In genomic region chr2:168037063-168037462, GRCm38 (mm10) we compare ENCODE assay signal across 14 mouse cellular contexts. TPM values are rescaled to one million over a fixed set of nuclear protein-coding genes. Genes with fewer than 3 reads are reported as not detected.
DNase-seq lines count a peak whose midpoint lies in the region; ATAC-seq and TF ChIP-seq lines count a peak whose summit lies in the region.
"Had no signal": no experiment of that assay in that cellular context is flagged by ENCODE, and none has a peak within 500 bp of the region (broad histone marks: within the 10 kb centered on the region; RNA-seq: fewer than 3 reads in every experiment).

No protein-coding gene starts in this region.

- TF ChIP-seq CTCF in kidney, adult 2 months (conservative IDR thresholded peaks at IDR 0.05; ENCODE audit: insufficient read depth, insufficient read length, low read depth, low read length): no peak

- H3K9me3 ChIP-seq in kidney, embryonic 14.5 days (ENCODE audit: control insufficient read depth, low read length): no peaks in the 10 kb centered on the region
- H3K9me3 ChIP-seq in embryonic facial prominence, embryonic 14.5 days (ENCODE audit: control insufficient read depth, low read length): no peaks in the 10 kb centered on the region
- H3K9me3 ChIP-seq in limb, embryonic 13.5 days: no peaks in the 10 kb centered on the region
- H3K9me3 ChIP-seq: embryonic facial prominence, embryonic 15.5 days; forebrain, embryonic 15.5 days had no signal

- no peaks in the 10 kb centered on the region for H3K27me3 ChIP-seq in kidney, adult 2 months (replicated peaks; ENCODE audit: control insufficient read depth, insufficient read depth, low read length)
- no peaks in the 10 kb centered on the region for H3K27me3 ChIP-seq in kidney, embryonic 14.5 days (ENCODE audit: control insufficient read depth, insufficient read depth, low read length)
- no peaks in the 10 kb centered on the region for H3K27me3 ChIP-seq in embryonic facial prominence, embryonic 14.5 days (replicated peaks; ENCODE audit: control insufficient read depth, insufficient read depth, low read length)
- H3K27me3 ChIP-seq in limb, embryonic 13.5 days: no peaks in the 10 kb centered on the region
- H3K27me3 ChIP-seq: embryonic facial prominence, embryonic 15.5 days; forebrain, embryonic 15.5 days had no signal

- TF ChIP-seq POLR2A in kidney, adult 2 months (IDR thresholded peaks at IDR 0.05; ENCODE audit: low read depth, low read length): no peak

- H3K4me1 ChIP-seq in kidney, adult 2 months (ENCODE audit: control insufficient read depth, insufficient read depth, low read length): peaks cover 3% of the 10 kb centered on the region
- H3K4me1 ChIP-seq in kidney, embryonic 14.5 days (ENCODE audit: control insufficient read depth, insufficient read depth, low read length): peaks cover 8% of the 10 kb centered on the region; the same call in 1 of the 2 replicates
- no peaks in the 10 kb centered on the region; the same call in 1 of the 2 replicates for H3K4me1 ChIP-seq in embryonic facial prominence, embryonic 14.5 days (ENCODE audit: control insufficient read depth, insufficient read depth, low read length)
- peaks cover 7% of the 10 kb centered on the region; the same call in 1 of the 2 replicates for H3K4me1 ChIP-seq in limb, embryonic 13.5 days
- H3K4me1 ChIP-seq: forebrain, embryonic 15.5 days had no signal

- H3K9ac ChIP-seq in kidney, embryonic 14.5 days (ENCODE audit: low read depth, low read length): no peak overlapping the region
- H3K9ac ChIP-seq in embryonic facial prominence, embryonic 14.5 days (ENCODE audit: low read depth, low read length): no peak overlapping the region
- H3K9ac ChIP-seq in limb, embryonic 13.5 days: peak overlapping the region; percentile 25; the same call in 1 of the 2 replicates
- H3K9ac ChIP-seq: embryonic facial prominence, embryonic 15.5 days; forebrain, embryonic 15.5 days had no signal

- no peak overlapping the region for H3K27ac ChIP-seq in kidney, adult 2 months (ENCODE audit: insufficient read depth, low read depth, low read length)
- no peak overlapping the region; the same call in 1 of the 2 replicates for H3K27ac ChIP-seq in kidney, embryonic 14.5 days (ENCODE audit: low read depth, low read length)
- H3K27ac ChIP-seq in embryonic facial prominence, embryonic 14.5 days (replicated peaks; ENCODE audit: low read depth, low read length): no peak overlapping the region
- no peak overlapping the region for H3K27ac ChIP-seq in limb, embryonic 13.5 days
- H3K27ac ChIP-seq: embryonic facial prominence, embryonic 15.5 days; forebrain, embryonic 15.5 days had no signal

- no peak overlapping the region for H3K4me2 ChIP-seq in kidney, embryonic 14.5 days (replicated peaks; ENCODE audit: low read depth, low read length)
- no peak overlapping the region for H3K4me2 ChIP-seq in embryonic facial prominence, embryonic 14.5 days (ENCODE audit: low read depth, low read length)
- no peak overlapping the region for H3K4me2 ChIP-seq in limb, embryonic 13.5 days (replicated peaks)
- H3K4me2 ChIP-seq: embryonic facial prominence, embryonic 15.5 days; forebrain, embryonic 15.5 days had no signal

- no peak for ATAC-seq in kidney, embryonic 14.5 days (ENCODE audit: low FRiP score, low TSS enrichment)
- ATAC-seq in embryonic facial prominence, embryonic 14.5 days (ENCODE audit: low read depth): peak; percentile 50; the same call in 1 of the 2 replicates
- no peak for ATAC-seq in limb, embryonic 13.5 days (ENCODE audit: low FRiP score, low read depth)
- ATAC-seq in inflammation-experienced regulatory T-cells, adult 6 months: no peak
- ATAC-seq: forebrain, embryonic 15.5 days; midbrain, embryonic 16.5 days had no signal

- WGBS in kidney, adult 2 months: 59% methylated on average over 3 of the region's 3 CpGs
- WGBS in kidney, embryonic 14.5 days: 22% methylated on average over 3 of the region's 3 CpGs
- 36% methylated on average over 3 of the region's 3 CpGs for WGBS in embryonic facial prominence, embryonic 14.5 days
- WGBS in limb, embryonic 13.5 days: 27% methylated on average over 3 of the region's 3 CpGs

- DNase-seq in kidney, adult 2 months: peak; percentile 55
- peak; percentile 55 for DNase-seq in embryo, embryonic 10.5 days (ENCODE audit: low spot score)
- DNase-seq in embryonic facial prominence, embryonic 14.5 days (ENCODE audit: low spot score): no peak
- no peak for DNase-seq in spleen, postnatal 36 days (ENCODE audit: low spot score in 2 of 2)
- DNase-seq: cerebellum, adult 8-10 months; gastrocnemius, postnatal 14 days; lung, adult 2 months; thymus, postnatal 4 days had no signal

- no peak overlapping the region for H3K4me3 ChIP-seq in kidney, adult 2 months (ENCODE audit: insufficient read depth, low read depth, low read length)
- H3K4me3 ChIP-seq in kidney, embryonic 14.5 days (ENCODE audit: low read length): no peak overlapping the region
- H3K4me3 ChIP-seq in embryonic facial prominence, embryonic 14.5 days (ENCODE audit: low read depth, low read length): no peak overlapping the region
- H3K4me3 ChIP-seq in limb, embryonic 13.5 days: no peak overlapping the region
- H3K4me3 ChIP-seq: embryonic facial prominence, embryonic 15.5 days; forebrain, embryonic 15.5 days had no signal

- no peaks in the 10 kb centered on the region for H3K36me3 ChIP-seq in kidney, adult 2 months (ENCODE audit: control insufficient read depth, insufficient read depth, low read length)
- no peaks in the 10 kb centered on the region for H3K36me3 ChIP-seq in kidney, embryonic 14.5 days (ENCODE audit: control insufficient read depth, insufficient read depth, low read length)
- H3K36me3 ChIP-seq in embryonic facial prominence, embryonic 14.5 days (ENCODE audit: control insufficient read depth, insufficient read depth, low read length): no peaks in the 10 kb centered on the region
- no peaks in the 10 kb centered on the region for H3K36me3 ChIP-seq in limb, embryonic 13.5 days
- H3K36me3 ChIP-seq: embryonic facial prominence, embryonic 15.5 days; forebrain, embryonic 15.5 days had no signal

RNA-seq across cellular contexts. Expression of gene Ripor3, which starts 26.6 kb away (rescaled TPM):
- 12.3 and 13.0 TPM in 2 replicates for polyA plus RNA-seq in kidney, adult 2 months (2012; rRNA removed)
- 0.53 and 1.0 TPM in 2 replicates for polyA plus RNA-seq in kidney, embryonic 14.5 days (2014; fragmentation: Nextera tagmentation; extraction: Ambion mirVana)
- 4.1 and 5.9 TPM in 2 replicates for polyA plus RNA-seq in embryonic facial prominence, embryonic 14.5 days (2014; fragmentation: Nextera tagmentation; extraction: Ambion mirVana)
- polyA plus RNA-seq in limb, embryonic 13.5 days (2015; fragmentation: Nextera tagmentation; extraction: Ambion mirVana): 2.6 and 2.8 TPM in 2 replicates
- polyA plus RNA-seq in inflammation-experienced regulatory T-cells, adult 6 months (2017; shearing (Covaris generic)): under 1 TPM; 0.16 to 0.49 (median 0.33) TPM

RNA-seq across cellular contexts. Expression of gene Pard6b, which starts 43.7 kb away (rescaled TPM):
- polyA plus RNA-seq in kidney, adult 2 months (2012; rRNA removed): 41.0 and 44.4 TPM in 2 replicates
- polyA plus RNA-seq in kidney, embryonic 14.5 days (2014; fragmentation: Nextera tagmentation; extraction: Ambion mirVana): 9.7 and 22.0 TPM in 2 replicates
- polyA plus RNA-seq in embryonic facial prominence, embryonic 14.5 days (2014; fragmentation: Nextera tagmentation; extraction: Ambion mirVana): 2.9 and 3.0 TPM in 2 replicates
- polyA plus RNA-seq in limb, embryonic 13.5 days (2015; fragmentation: Nextera tagmentation; extraction: Ambion mirVana): 2.7 and 3.7 TPM in 2 replicates
- polyA plus RNA-seq in inflammation-experienced regulatory T-cells, adult 6 months (2017; shearing (Covaris generic)): 1 to 10 TPM in 2 of 3 experiments, under 1 TPM in 1; 0.41 to 1.2 (median 1.1) TPM

Comparison
In these comparisons a context has a peak if more than half of its experiments do, and no peak if none do; other contexts are left out.
1. DNase-seq: peak in kidney, adult 2 months (single experiment) and embryo, embryonic 10.5 days (single experiment); none in embryonic facial prominence, embryonic 14.5 days (single experiment) and spleen, postnatal 36 days (0 of 2).